Mouse (Mus musculus) limb, embryonic 12.5 days (tissue): ENCODE data around the gene Exoc6. TPM values are rescaled to one million over a fixed set of nuclear protein-coding genes. Genes with fewer than 3 reads are reported as not detected.

Experiments used
- ATAC-seq: fragments of 200-750 bp; cut with Nextera tagmentation; 2 replicates; pipeline ENCODE4 v1.8.0; 2017; ENCODE audit warnings: low read depth, moderate TSS enrichment; ENCODE audit not compliant: insufficient number of reproducible peaks, insufficient read depth, low FRiP score, low TSS enrichment
- H3K27ac ChIP-seq: fragments of 300-500 bp; sonication (generic); 2 replicates; pipeline ENCODE4 v1.5.1; 2016; ENCODE audit warnings: mild to moderate bottlenecking, moderate library complexity
- H3K27me3 ChIP-seq: fragments of 300-500 bp; sonication (generic); 2 replicates; pipeline ENCODE4 v1.6.1; 2016; ENCODE audit warnings: mild to moderate bottlenecking, moderate library complexity
- H3K36me3 ChIP-seq: fragments of 300-500 bp; sonication (generic); 2 replicates; pipeline ENCODE4 v1.6.1; 2016; ENCODE audit warnings: mild to moderate bottlenecking, moderate library complexity
- H3K4me1 ChIP-seq: fragments of 300-500 bp; sonication (generic); replicated peaks from 2 replicates; pipeline ENCODE4 v1.6.1; 2016
- H3K4me2 ChIP-seq: fragments of 300-500 bp; sonication (generic); 2 replicates; pipeline ENCODE4 v1.6.1; 2016; ENCODE audit warnings: mild to moderate bottlenecking, moderate library complexity
- H3K4me3 ChIP-seq: fragments of 300-500 bp; sonication (generic); replicated peaks from 2 replicates; pipeline ENCODE4 v1.5.1; 2016; ENCODE audit warnings: mild to moderate bottlenecking
- H3K9ac ChIP-seq: fragments of 300-500 bp; sonication (generic); replicated peaks from 2 replicates; pipeline ENCODE4 v1.6.1; 2016; ENCODE audit warnings: mild to moderate bottlenecking, moderate library complexity
- H3K9me3 ChIP-seq: fragments of 300-500 bp; sonication (generic); 2 replicates; pipeline ENCODE4 v1.6.1; 2016; ENCODE audit warnings: mild to moderate bottlenecking, moderate library complexity
- WGBS: fragments of 180-500 bp; shearing (Covaris S2); methylation state at CpG from one replicate; pipeline ENCODE4 v1.1.7; 2016; 5-methylcytosine and 5-hydroxymethylcytosine counted together
- polyA plus RNA-seq: library from polyadenylated mRNA; unstranded; fragments of >200 nt; fragmentation: Nextera tagmentation; extraction: Ambion mirVana; gene quantifications from 2 replicates; pipeline ENCODE4 v1.2.1, GENCODE M21; 2016

Exoc6 gene
- polyA plus RNA-seq, 1 experiment from 2014 or later: 6.7 TPM

GRCm38 (mm10) chr19:37557898-37558297, 7.7 kb downstream of the Exoc6 start:
- Histone ChIP-seq H3K4me2 (no peak overlapping the region), H3K27me3 (no peaks in the 10 kb centered on the region), H3K9me3 (no peaks in the 10 kb centered on the region), H3K36me3 (no peaks in the 10 kb centered on the region), H3K4me1 (peaks cover 7% of the 10 kb centered on the region; the same call in 1 of the 2 replicates), H3K4me3 (no peak overlapping the region), H3K27ac (no peak overlapping the region), H3K9ac (no peak overlapping the region)
- ATAC-seq: no peak
- WGBS: 79% methylated on average over 3 of the region's 3 CpGs

DNA sequence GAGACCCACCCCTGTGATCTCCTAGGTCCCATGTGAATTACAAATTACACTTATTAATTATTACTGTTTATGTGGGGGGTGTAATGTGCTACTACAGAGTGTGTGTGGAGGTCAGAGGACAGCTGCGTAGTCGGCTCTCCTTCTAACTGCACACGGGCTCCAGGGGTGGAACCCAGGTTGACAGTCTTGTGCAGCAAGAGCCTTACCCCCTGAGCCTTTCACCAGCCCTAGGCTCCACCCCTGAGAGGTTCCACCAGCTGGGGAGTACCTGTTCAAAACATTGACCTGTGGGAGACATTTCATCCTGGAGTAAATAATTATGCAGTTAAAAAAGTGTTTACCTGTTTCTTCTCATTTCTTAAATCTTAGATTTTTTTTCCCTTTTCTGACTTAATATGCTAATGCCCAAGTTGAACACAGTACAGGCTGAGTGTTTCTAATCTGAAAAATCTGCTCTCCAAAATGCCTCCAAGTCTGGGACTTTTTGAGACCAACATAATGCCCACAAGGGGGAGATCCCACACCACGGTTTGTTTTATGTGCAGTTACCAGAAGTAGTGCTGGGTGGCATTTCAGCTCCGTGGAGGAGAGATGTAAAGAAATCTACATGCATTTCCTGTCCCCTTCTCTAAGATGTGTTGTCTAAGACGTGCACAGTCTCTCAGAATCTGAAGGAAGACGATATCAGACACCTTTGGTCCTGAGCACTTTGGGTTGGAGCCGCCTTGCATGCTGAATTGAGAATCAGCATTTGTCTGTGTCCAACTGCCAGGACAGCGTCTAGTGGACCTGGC, 9.3 kb downstream of the Exoc6 start:
- H3K4me2 ChIP-seq: 0 out of 2 replicates have a peak overlapping the region, but pooled peaks have one; percentile 13
- no peaks in the 10 kb centered on the region for H3K36me3 ChIP-seq
- no peak for ATAC-seq
- H3K9me3 ChIP-seq: no peaks in the 10 kb centered on the region
- no peak overlapping the region for H3K9ac ChIP-seq
- 39% methylated on average over 9 of the region's 9 CpGs for WGBS
- peaks cover 7% of the 10 kb centered on the region; the same call in 1 of the 2 replicates for H3K4me1 ChIP-seq
- H3K27ac ChIP-seq: no peak overlapping the region
- no peaks in the 10 kb centered on the region for H3K27me3 ChIP-seq
- H3K4me3 ChIP-seq: no peak overlapping the region

GRCm38 (mm10) chr19:37560080-37560427, 9.8 kb downstream of the Exoc6 start:
- Histone ChIP-seq H3K4me3 (no peak overlapping the region), H3K9ac (no peak overlapping the region), H3K9me3 (no peaks in the 10 kb centered on the region), H3K4me1 (peaks cover 7% of the 10 kb centered on the region; the same call in 1 of the 2 replicates), H3K36me3 (no peaks in the 10 kb centered on the region), H3K27ac (no peak overlapping the region), H3K4me2 (0 out of 2 replicates have a peak overlapping the region, but pooled peaks have one; percentile 13), H3K27me3 (no peaks in the 10 kb centered on the region)
- ATAC-seq: no peak
- 29% methylated on average over 6 of the region's 6 CpGs for WGBS

- no peak overlapping the region for H3K27ac ChIP-seq
- H3K9ac ChIP-seq: no peak overlapping the region
- H3K4me3 ChIP-seq: no peak overlapping the region
- peaks cover 10% of the 10 kb centered on the region; the same call in 1 of the 2 replicates for H3K4me1 ChIP-seq
- H3K36me3 ChIP-seq: no peaks in the 10 kb centered on the region
- no peaks in the 10 kb centered on the region for H3K9me3 ChIP-seq
- WGBS: 67% methylated on average over 10 of the region's 10 CpGs
- no peak for ATAC-seq
- no peak overlapping the region for H3K4me2 ChIP-seq
- H3K27me3 ChIP-seq: no peaks in the 10 kb centered on the region
These were observed 11.1 kb downstream of the Exoc6 start for GRCm38 (mm10) chr19:37561106-37561892.

GRCm38 (mm10) chr19:37563763-37564162, 13.5 kb downstream of the Exoc6 start:
- no peak overlapping the region for H3K27ac ChIP-seq
- no peak overlapping the region for H3K4me3 ChIP-seq
- no peak overlapping the region for H3K9ac ChIP-seq
- WGBS: 31% methylated on average over 4 of the region's 4 CpGs
- no peak for ATAC-seq
- H3K4me2 ChIP-seq: no peak overlapping the region
- H3K36me3 ChIP-seq: no peaks in the 10 kb centered on the region
- H3K27me3 ChIP-seq: peaks cover 2% of the 10 kb centered on the region; the same call in 1 of the 2 replicates
- H3K4me1 ChIP-seq: peaks cover 10% of the 10 kb centered on the region; the same call in 1 of the 2 replicates
- H3K9me3 ChIP-seq: no peaks in the 10 kb centered on the region

GRCm38 (mm10) chr19:37565806-37566205, 15.6 kb downstream of the Exoc6 start:
- peaks cover 2% of the 10 kb centered on the region; the same call in 1 of the 2 replicates for H3K27me3 ChIP-seq
- H3K4me1 ChIP-seq: peaks cover 6% of the 10 kb centered on the region; the same call in 1 of the 2 replicates
- no peak overlapping the region for H3K4me2 ChIP-seq
- no peak overlapping the region for H3K9ac ChIP-seq
- WGBS: 44% methylated on average over 7 of the region's 7 CpGs
- no peak for ATAC-seq
- H3K27ac ChIP-seq: no peak overlapping the region
- H3K9me3 ChIP-seq: no peaks in the 10 kb centered on the region
- H3K4me3 ChIP-seq: no peak overlapping the region
- no peaks in the 10 kb centered on the region for H3K36me3 ChIP-seq

- Histone ChIP-seq H3K36me3 (no peaks in the 10 kb centered on the region), H3K4me1 (peaks cover 3% of the 10 kb centered on the region; the same call in 1 of the 2 replicates), H3K27me3 (peaks cover 2% of the 10 kb centered on the region; the same call in 1 of the 2 replicates), H3K4me2 (no peak overlapping the region), H3K9me3 (no peaks in the 10 kb centered on the region), H3K9ac (no peak overlapping the region), H3K4me3 (no peak overlapping the region), H3K27ac (no peak overlapping the region)
- WGBS: 85% methylated on average over 12 of the region's 12 CpGs
- ATAC-seq: no peak
These were observed 19.1 kb downstream of the Exoc6 start for GRCm38 (mm10) chr19:37569186-37569754.

- no peak for ATAC-seq
These were observed 20.9 kb downstream of the Exoc6 start for GRCm38 (mm10) chr19:37570966-37571718.

GRCm38 (mm10) chr19:37574802-37575201, 24.6 kb downstream of the Exoc6 start:
- no peak for ATAC-seq

More at GRCm38 (mm10) chr19:37570966-37571718, 20.9 kb downstream of the Exoc6 start:
- H3K4me2 ChIP-seq: no peak overlapping the region
- 88% methylated on average over 10 of the region's 10 CpGs for whole genome bisulfite sequencing
- H3K9me3 ChIP-seq: no peaks in the 10 kb centered on the region
- no peak overlapping the region for H3K27ac ChIP-seq
- H3K36me3 ChIP-seq: no peaks in the 10 kb centered on the region
- H3K27me3 ChIP-seq: peaks cover 2% of the 10 kb centered on the region; the same call in 1 of the 2 replicates
- no peak overlapping the region for H3K9ac ChIP-seq
- no peaks in the 10 kb centered on the region; the same call in 1 of the 2 replicates for H3K4me1 ChIP-seq
- no peak overlapping the region for H3K4me3 ChIP-seq

DNA sequence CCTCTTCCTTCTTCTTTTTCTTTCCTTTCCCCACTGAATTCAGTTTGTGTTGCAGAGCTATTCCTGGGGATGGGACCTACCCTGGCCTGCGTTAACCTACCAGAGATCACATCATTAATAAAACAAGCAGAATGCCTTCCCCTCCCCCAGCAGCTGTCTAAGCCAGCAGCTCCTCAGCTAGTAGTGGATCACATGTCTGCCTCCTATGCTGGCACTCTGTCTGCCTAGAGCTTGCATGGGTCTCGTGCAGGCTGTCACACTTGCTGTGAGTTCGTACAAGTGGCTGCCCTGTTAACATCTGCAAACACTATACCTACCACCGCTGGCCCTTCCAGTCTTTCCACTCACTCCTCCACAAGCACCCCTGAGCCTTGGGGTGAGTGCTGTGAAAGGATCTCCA, 29.4 kb downstream of the Exoc6 start:
- Histone ChIP-seq H3K4me3 (no peak overlapping the region), H3K9me3 (no peaks in the 10 kb centered on the region), H3K27ac (no peak overlapping the region), H3K9ac (no peak overlapping the region), H3K4me1 (no peaks in the 10 kb centered on the region; the same call in 1 of the 2 replicates), H3K27me3 (no peaks in the 10 kb centered on the region), H3K4me2 (no peak overlapping the region), H3K36me3 (no peaks in the 10 kb centered on the region)
- WGBS: 27% methylated on average over 4 of the region's 4 CpGs
- ATAC-seq: no peak

More at GRCm38 (mm10) chr19:37574802-37575201, 24.6 kb downstream of the Exoc6 start:
- no peak overlapping the region for H3K27ac ChIP-seq
- no peak overlapping the region for H3K4me3 ChIP-seq
- no peaks in the 10 kb centered on the region for H3K36me3 ChIP-seq
- no peaks in the 10 kb centered on the region for H3K27me3 ChIP-seq
- H3K9ac ChIP-seq: no peak overlapping the region
- 53% methylated on average over 5 of the region's 5 CpGs for WGBS
- H3K4me2 ChIP-seq: no peak overlapping the region
- no peaks in the 10 kb centered on the region; the same call in 1 of the 2 replicates for H3K4me1 ChIP-seq
- H3K9me3 ChIP-seq: no peaks in the 10 kb centered on the region
